Comparison of ENCODE assay signal across 8 mouse cellular contexts in the genomic region with DNA sequence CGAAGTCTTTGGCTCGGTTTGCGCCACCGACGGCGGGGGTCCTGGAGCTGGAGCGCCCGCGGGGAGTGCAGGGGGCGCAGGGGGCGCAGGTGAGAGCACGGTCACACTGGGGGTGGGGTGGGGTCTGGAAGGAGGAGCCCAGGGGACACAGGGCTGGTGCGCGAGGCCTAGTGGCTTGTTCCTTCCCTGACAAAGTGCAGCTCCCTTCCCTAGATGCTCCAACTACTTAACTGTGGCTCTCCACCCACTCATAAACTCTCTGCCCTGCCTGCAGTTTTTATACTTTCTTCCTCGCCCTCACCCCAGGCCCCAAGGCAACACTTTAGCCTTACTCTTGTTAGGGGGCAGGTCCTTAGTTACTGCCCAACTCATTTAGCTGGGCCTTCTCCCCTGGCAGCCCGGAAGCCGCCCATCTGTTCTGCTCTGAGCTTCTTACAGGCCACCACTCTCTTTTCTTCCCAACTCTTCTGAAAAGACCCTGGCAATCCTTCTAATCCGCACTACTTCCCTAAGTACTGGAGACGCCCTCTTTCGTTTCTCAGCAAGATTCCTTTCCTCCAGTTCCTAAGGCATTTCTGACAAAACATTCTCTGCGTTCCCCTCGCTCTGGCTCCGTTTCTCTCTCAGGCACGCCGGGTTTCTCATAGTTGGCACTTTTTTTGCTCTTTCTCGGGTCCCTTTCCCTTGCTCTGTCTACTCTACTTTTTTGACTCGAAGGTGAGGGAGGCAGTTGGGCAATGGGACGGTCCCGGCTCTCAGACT. TPM values are rescaled to one million over a fixed set of nuclear protein-coding genes. Genes with fewer than 3 reads are reported as not detected.
DNase-seq lines count a peak whose midpoint lies in the region; ATAC-seq lines count a peak whose summit lies in the region.
"Had no signal": no experiment of that assay in that cellular context is flagged by ENCODE, and none has a peak within 500 bp of the region (broad histone marks: within the 10 kb centered on the region; RNA-seq: fewer than 3 reads in every experiment).

No protein-coding gene starts in this region.

- peak; percentile 27 to 28 for DNase-seq in layer of hippocampus, postnatal 36 days
- DNase-seq in layer of hippocampus, adult 9-10 months (ENCODE audit: low spot score): no peak
- DNase-seq in spleen, postnatal 10 days (ENCODE audit: low spot score in 2 of 2): no peak
- DNase-seq in right cerebral cortex, postnatal 10 days (ENCODE audit: low spot score in 2 of 2): no peak
- DNase-seq: liver, embryonic 13.5 days had no signal

- no peaks in the 10 kb centered on the region for H3K9me3 ChIP-seq in embryonic facial prominence, embryonic 13.5 days
- H3K9me3 ChIP-seq in hindbrain, embryonic 12.5 days (replicated peaks): no peaks in the 10 kb centered on the region
- peaks cover 3% of the 10 kb centered on the region; the same call in 1 of the 2 replicates for H3K9me3 ChIP-seq in neural tube, embryonic 13.5 days
- H3K9me3 ChIP-seq: liver, embryonic 13.5 days had no signal

- peak overlapping the region; percentile 46; the same call in 1 of the 2 replicates for H3K9ac ChIP-seq in embryonic facial prominence, embryonic 13.5 days
- no peak overlapping the region for H3K9ac ChIP-seq in hindbrain, embryonic 12.5 days
- H3K9ac ChIP-seq in neural tube, embryonic 13.5 days: no peak overlapping the region
- H3K9ac ChIP-seq: liver, embryonic 13.5 days had no signal

- peaks cover 43% of the 10 kb centered on the region for H3K4me1 ChIP-seq in embryonic facial prominence, embryonic 13.5 days
- H3K4me1 ChIP-seq in hindbrain, embryonic 12.5 days: peaks cover 36% of the 10 kb centered on the region
- H3K4me1 ChIP-seq in neural tube, embryonic 13.5 days (replicated peaks): peaks cover 42% of the 10 kb centered on the region

- H3K27me3 ChIP-seq in embryonic facial prominence, embryonic 13.5 days: peaks cover 99% of the 10 kb centered on the region
- H3K27me3 ChIP-seq in hindbrain, embryonic 12.5 days: peaks cover 96% of the 10 kb centered on the region
- H3K27me3 ChIP-seq in neural tube, embryonic 13.5 days: peaks cover 97% of the 10 kb centered on the region

- peak overlapping the region; percentile 47 for H3K4me3 ChIP-seq in embryonic facial prominence, embryonic 13.5 days
- H3K4me3 ChIP-seq in hindbrain, embryonic 12.5 days: peak overlapping the region; percentile 4
- peak overlapping the region; percentile 5; the same call in 1 of the 2 replicates for H3K4me3 ChIP-seq in neural tube, embryonic 13.5 days

- H3K27ac ChIP-seq in embryonic facial prominence, embryonic 13.5 days: no peak overlapping the region
- H3K27ac ChIP-seq in hindbrain, embryonic 12.5 days: no peak overlapping the region
- no peak overlapping the region for H3K27ac ChIP-seq in neural tube, embryonic 13.5 days (replicated peaks)
- H3K27ac ChIP-seq: liver, embryonic 13.5 days had no signal

- no peak for ATAC-seq in embryonic facial prominence, embryonic 13.5 days (ENCODE audit: insufficient number of reproducible peaks, insufficient read depth, low FRiP score, low TSS enrichment, low read depth)
- ATAC-seq in hindbrain, embryonic 12.5 days (ENCODE audit: low FRiP score): no peak
- no peak for ATAC-seq in neural tube, embryonic 13.5 days (ENCODE audit: low read depth)

- H3K4me2 ChIP-seq in embryonic facial prominence, embryonic 13.5 days: peak overlapping the region; percentile 53
- peak overlapping the region; percentile 26 for H3K4me2 ChIP-seq in hindbrain, embryonic 12.5 days (replicated peaks)
- H3K4me2 ChIP-seq in neural tube, embryonic 13.5 days: peak overlapping the region; percentile 18; the same call in 1 of the 2 replicates
- H3K4me2 ChIP-seq: liver, embryonic 13.5 days had no signal

- no peaks in the 10 kb centered on the region for H3K36me3 ChIP-seq in embryonic facial prominence, embryonic 13.5 days
- no peaks in the 10 kb centered on the region for H3K36me3 ChIP-seq in hindbrain, embryonic 12.5 days
- H3K36me3 ChIP-seq in neural tube, embryonic 13.5 days: no peaks in the 10 kb centered on the region
- H3K36me3 ChIP-seq: liver, embryonic 13.5 days had no signal

- 4% methylated on average over 29 of the region's 29 CpGs for WGBS in embryonic facial prominence, embryonic 13.5 days
- WGBS in hindbrain, embryonic 12.5 days: 1% methylated on average over 27 of the region's 29 CpGs
- 1% methylated on average over 29 of the region's 29 CpGs for WGBS in neural tube, embryonic 13.5 days

RNA-seq across cellular contexts. Expression of gene Dmrta2, which starts 2.6 kb away (rescaled TPM):
- 1 to 10 TPM; 4.2 to 4.9 TPM for total RNA-seq in layer of hippocampus, postnatal 36 days (2021)
- 0.56 and 1.5 TPM in 2 replicates for polyA plus RNA-seq in embryonic facial prominence, embryonic 13.5 days (2015; fragmentation: Nextera tagmentation; extraction: Ambion mirVana)
- polyA plus RNA-seq in hindbrain, embryonic 12.5 days (2016; fragmentation: Nextera tagmentation; extraction: Ambion mirVana): 0.20 and 0.21 TPM in 2 replicates
- 0.14 and 0.17 TPM in 2 replicates for polyA plus RNA-seq in neural tube, embryonic 13.5 days (2015; fragmentation: Nextera tagmentation; extraction: Ambion mirVana)
- polyA plus RNA-seq: liver, embryonic 13.5 days had no signal

Comparison
In these comparisons a context has a peak if more than half of its experiments do, and no peak if none do; other contexts are left out.
1. DNase-seq: peak in layer of hippocampus, postnatal 36 days (2 of 2); none in layer of hippocampus, adult 9-10 months (single experiment), spleen, postnatal 10 days (0 of 2) and right cerebral cortex, postnatal 10 days (0 of 2).
2. Peak in every context shown above with its lines, with median percentiles within 50 percentile points of each other: H3K4me2 ChIP-seq and H3K4me3 ChIP-seq.